Mouse (Mus musculus): ENCODE data around the gene Trim21. TPM values are rescaled to one million over a fixed set of nuclear protein-coding genes. Genes with fewer than 3 reads are reported as not detected.

Trim21 gene
- polyA plus RNA-seq, 1 experiment from 2014 or later: not detected

GRCm38 (mm10) chr7:102549570-102549969, 15.7 kb downstream of the Trim21 start, which contains the start of gene Olfr549:
Olfr549 (plus strand) TSS chr7:102549870.
- no peaks in the 10 kb centered on the region for H3K4me1 ChIP-seq (ENCODE audit: control insufficient read depth, insufficient read depth, low read length)
- H3K4me3 ChIP-seq (ENCODE audit: low read depth, low read length): no peak within 1 kb of the TSS
- ATAC-seq: no peak
- no peak within 1 kb of the TSS for H3K27ac ChIP-seq (ENCODE audit: low read length)
- 95% methylated on average over 3 of the region's 3 CpGs for WGBS
- no peak within 1 kb of the TSS for H3K9ac ChIP-seq (ENCODE audit: low read depth, low read length)
- no peaks in the 10 kb centered on the region for H3K27me3 ChIP-seq (ENCODE audit: control insufficient read depth, insufficient read depth, low read depth, low read length)
- H3K4me2 ChIP-seq (ENCODE audit: low read length): no peak within 1 kb of the TSS
- no peaks in the 10 kb centered on the region for H3K36me3 ChIP-seq (ENCODE audit: control insufficient read depth, insufficient read depth, low read length)
- no peaks in the 10 kb centered on the region for H3K9me3 ChIP-seq (replicated peaks; ENCODE audit: control insufficient read depth, low read length, poor library complexity, severe bottlenecking)

- no peak overlapping the region for H3K9ac ChIP-seq (ENCODE audit: low read depth, low read length)
- no peak overlapping the region for H3K4me2 ChIP-seq (ENCODE audit: low read length)
- no peaks in the 10 kb centered on the region for H3K9me3 ChIP-seq (replicated peaks; ENCODE audit: control insufficient read depth, low read length, poor library complexity, severe bottlenecking)
- ATAC-seq: no peak
- H3K4me1 ChIP-seq (ENCODE audit: control insufficient read depth, insufficient read depth, low read length): no peaks in the 10 kb centered on the region
- H3K36me3 ChIP-seq (ENCODE audit: control insufficient read depth, insufficient read depth, low read length): no peaks in the 10 kb centered on the region
- H3K4me3 ChIP-seq (ENCODE audit: low read depth, low read length): no peak overlapping the region
- no peaks in the 10 kb centered on the region for H3K27me3 ChIP-seq (ENCODE audit: control insufficient read depth, insufficient read depth, low read depth, low read length)
- no peak overlapping the region for H3K27ac ChIP-seq (ENCODE audit: low read length)
- WGBS: 71% methylated on average over 3 of the region's 3 CpGs
These were observed 24.0 kb downstream of the Trim21 start for GRCm38 (mm10) chr7:102541251-102541650.

GRCm38 (mm10) chr7:102540596-102540995, 24.7 kb downstream of the Trim21 start, which contains the start of gene Olfr548-ps1:
Olfr548-ps1 (plus strand) TSS chr7:102540896.
- Histone ChIP-seq H3K27ac (ENCODE audit: low read length) (no peak within 1 kb of the TSS), H3K4me3 (ENCODE audit: low read depth, low read length) (no peak within 1 kb of the TSS), H3K36me3 (ENCODE audit: control insufficient read depth, insufficient read depth, low read length) (no peaks in the 10 kb centered on the region), H3K27me3 (ENCODE audit: control insufficient read depth, insufficient read depth, low read depth, low read length) (no peaks in the 10 kb centered on the region), H3K4me1 (ENCODE audit: control insufficient read depth, insufficient read depth, low read length) (no peaks in the 10 kb centered on the region), H3K9ac (ENCODE audit: low read depth, low read length) (no peak within 1 kb of the TSS), H3K9me3 (replicated peaks; ENCODE audit: control insufficient read depth, low read length, poor library complexity, severe bottlenecking) (no peaks in the 10 kb centered on the region), H3K4me2 (ENCODE audit: low read length) (no peak within 1 kb of the TSS)
- WGBS: 90% methylated on average over 2 of the region's 2 CpGs
- no peak for ATAC-seq

GRCm38 (mm10) chr7:102534449-102534848, 30.8 kb downstream of the Trim21 start, which contains the start of gene Olfr547:
Olfr547 (plus strand) TSS chr7:102534749.
- Histone ChIP-seq H3K4me1 (ENCODE audit: control insufficient read depth, insufficient read depth, low read length) (no peaks in the 10 kb centered on the region), H3K27me3 (ENCODE audit: control insufficient read depth, insufficient read depth, low read depth, low read length) (no peaks in the 10 kb centered on the region)

GRCm38 (mm10) chr7:102529052-102529451, 36.2 kb downstream of the Trim21 start:
- Histone ChIP-seq H3K36me3 (ENCODE audit: control insufficient read depth, insufficient read depth, low read length) (no peaks in the 10 kb centered on the region), H3K9me3 (replicated peaks; ENCODE audit: control insufficient read depth, low read length, poor library complexity, severe bottlenecking) (no peaks in the 10 kb centered on the region; the same call in 1 of the 2 replicates), H3K9ac (ENCODE audit: low read depth, low read length) (no peak overlapping the region), H3K4me2 (ENCODE audit: low read length) (no peak overlapping the region), H3K4me3 (ENCODE audit: low read depth, low read length) (no peak overlapping the region), H3K27ac (ENCODE audit: low read length) (no peak overlapping the region), H3K27me3 (ENCODE audit: control insufficient read depth, insufficient read depth, low read depth, low read length) (no peaks in the 10 kb centered on the region), H3K4me1 (ENCODE audit: control insufficient read depth, insufficient read depth, low read length) (no peaks in the 10 kb centered on the region)
- ATAC-seq: no peak
- WGBS: 78% methylated on average over 1 of the region's 1 CpGs

More at GRCm38 (mm10) chr7:102534449-102534848, 30.8 kb downstream of the Trim21 start, which contains the start of gene Olfr547:
- H3K9me3 ChIP-seq (replicated peaks; ENCODE audit: control insufficient read depth, low read length, poor library complexity, severe bottlenecking): no peaks in the 10 kb centered on the region; the same call in 1 of the 2 replicates
- H3K36me3 ChIP-seq (ENCODE audit: control insufficient read depth, insufficient read depth, low read length): no peaks in the 10 kb centered on the region
- no peak within 1 kb of the TSS for H3K27ac ChIP-seq (ENCODE audit: low read length)
- WGBS: 77% methylated on average over 1 of the region's 1 CpGs
- H3K9ac ChIP-seq (ENCODE audit: low read depth, low read length): no peak within 1 kb of the TSS
- ATAC-seq: no peak
- H3K4me3 ChIP-seq (ENCODE audit: low read depth, low read length): no peak within 1 kb of the TSS
- no peak within 1 kb of the TSS for H3K4me2 ChIP-seq (ENCODE audit: low read length)

GRCm38 (mm10) chr7:102517051-102517335, 48.3 kb downstream of the Trim21 start:
- Histone ChIP-seq H3K27me3 (ENCODE audit: control insufficient read depth, insufficient read depth, low read depth, low read length) (no peaks in the 10 kb centered on the region), H3K27ac (ENCODE audit: low read length) (no peak overlapping the region), H3K4me3 (ENCODE audit: low read depth, low read length) (no peak overlapping the region), H3K9ac (ENCODE audit: low read depth, low read length) (no peak overlapping the region), H3K4me2 (ENCODE audit: low read length) (no peak overlapping the region), H3K9me3 (replicated peaks; ENCODE audit: control insufficient read depth, low read length, poor library complexity, severe bottlenecking) (no peaks in the 10 kb centered on the region), H3K36me3 (ENCODE audit: control insufficient read depth, insufficient read depth, low read length) (no peaks in the 10 kb centered on the region), H3K4me1 (ENCODE audit: control insufficient read depth, insufficient read depth, low read length) (0 out of 2 replicates have a peak, but pooled peaks cover 3% of the 10 kb centered on the region)
- ATAC-seq: no peak
- 83% methylated on average over 2 of the region's 2 CpGs for WGBS

GRCm38 (mm10) chr7:102516261-102517050, 48.8 kb downstream of the Trim21 start:
- Histone ChIP-seq H3K27ac (ENCODE audit: low read length) (no peak overlapping the region), H3K4me2 (ENCODE audit: low read length) (no peak overlapping the region), H3K9me3 (replicated peaks; ENCODE audit: control insufficient read depth, low read length, poor library complexity, severe bottlenecking) (no peaks in the 10 kb centered on the region), H3K27me3 (ENCODE audit: control insufficient read depth, insufficient read depth, low read depth, low read length) (no peaks in the 10 kb centered on the region), H3K4me3 (ENCODE audit: low read depth, low read length) (no peak overlapping the region), H3K36me3 (ENCODE audit: control insufficient read depth, insufficient read depth, low read length) (no peaks in the 10 kb centered on the region), H3K9ac (ENCODE audit: low read depth, low read length) (no peak overlapping the region), H3K4me1 (ENCODE audit: control insufficient read depth, insufficient read depth, low read length) (0 out of 2 replicates have a peak, but pooled peaks cover 3% of the 10 kb centered on the region)
- 72% methylated on average over 10 of the region's 10 CpGs for WGBS
- no peak for ATAC-seq

- Histone ChIP-seq H3K9ac (ENCODE audit: low read depth, low read length) (no peak overlapping the region), H3K27me3 (ENCODE audit: control insufficient read depth, insufficient read depth, low read depth, low read length) (no peaks in the 10 kb centered on the region), H3K36me3 (ENCODE audit: control insufficient read depth, insufficient read depth, low read length) (no peaks in the 10 kb centered on the region), H3K4me2 (ENCODE audit: low read length) (no peak overlapping the region), H3K9me3 (replicated peaks; ENCODE audit: control insufficient read depth, low read length, poor library complexity, severe bottlenecking) (no peaks in the 10 kb centered on the region), H3K4me3 (ENCODE audit: low read depth, low read length) (no peak overlapping the region), H3K4me1 (ENCODE audit: control insufficient read depth, insufficient read depth, low read length) (0 out of 2 replicates have a peak, but pooled peaks cover 3% of the 10 kb centered on the region), H3K27ac (ENCODE audit: low read length) (no peak overlapping the region)
- ATAC-seq: no peak
- 78% methylated on average over 4 of the region's 4 CpGs for WGBS
These were observed 51.1 kb downstream of the Trim21 start for GRCm38 (mm10) chr7:102514144-102514543.

- Histone ChIP-seq H3K4me2 (ENCODE audit: low read length) (peak overlapping the region; percentile 86), H3K27me3 (ENCODE audit: control insufficient read depth, insufficient read depth, low read depth, low read length) (no peaks in the 10 kb centered on the region), H3K27ac (ENCODE audit: low read length) (peak overlapping the region; percentile 31; the same call in 1 of the 2 replicates), H3K4me3 (ENCODE audit: low read depth, low read length) (peak overlapping the region; percentile 64), H3K9me3 (replicated peaks; ENCODE audit: control insufficient read depth, low read length, poor library complexity, severe bottlenecking) (no peaks in the 10 kb centered on the region), H3K36me3 (ENCODE audit: control insufficient read depth, insufficient read depth, low read length) (no peaks in the 10 kb centered on the region), H3K4me1 (ENCODE audit: control insufficient read depth, insufficient read depth, low read length) (0 out of 2 replicates have a peak, but pooled peaks cover 3% of the 10 kb centered on the region), H3K9ac (ENCODE audit: low read depth, low read length) (peak overlapping the region; percentile 89)
- WGBS: under 1% methylated on average over 54 of the region's 54 CpGs
- ATAC-seq: peak; percentile 97
These were observed 52.4 kb downstream of the Trim21 start for GRCm38 (mm10) chr7:102512814-102513435.

Measured in midbrain, embryonic 16.5 days (tissue).